Mouse (Mus musculus) embryonic fibroblast, embryonic 13.5 days (primary cell): Measurements from ENCODE around the gene Uggt1.

Experiments
- CTCF ChIP-seq: IDR thresholded peaks from 2 replicates; pipeline ENCODE4 v1.5.1; 2011; ENCODE audit warnings: mild to moderate bottlenecking, control low read depth, low read length, moderate library complexity, borderline replicate concordance; ENCODE audit not compliant: insufficient read depth
- POLR2A ChIP-seq: IDR thresholded peaks from 2 replicates; pipeline ENCODE4 v1.6.1; 2011; ENCODE audit warnings: low read depth, mild to moderate bottlenecking, control low read depth, low read length, moderate library complexity

DNA sequence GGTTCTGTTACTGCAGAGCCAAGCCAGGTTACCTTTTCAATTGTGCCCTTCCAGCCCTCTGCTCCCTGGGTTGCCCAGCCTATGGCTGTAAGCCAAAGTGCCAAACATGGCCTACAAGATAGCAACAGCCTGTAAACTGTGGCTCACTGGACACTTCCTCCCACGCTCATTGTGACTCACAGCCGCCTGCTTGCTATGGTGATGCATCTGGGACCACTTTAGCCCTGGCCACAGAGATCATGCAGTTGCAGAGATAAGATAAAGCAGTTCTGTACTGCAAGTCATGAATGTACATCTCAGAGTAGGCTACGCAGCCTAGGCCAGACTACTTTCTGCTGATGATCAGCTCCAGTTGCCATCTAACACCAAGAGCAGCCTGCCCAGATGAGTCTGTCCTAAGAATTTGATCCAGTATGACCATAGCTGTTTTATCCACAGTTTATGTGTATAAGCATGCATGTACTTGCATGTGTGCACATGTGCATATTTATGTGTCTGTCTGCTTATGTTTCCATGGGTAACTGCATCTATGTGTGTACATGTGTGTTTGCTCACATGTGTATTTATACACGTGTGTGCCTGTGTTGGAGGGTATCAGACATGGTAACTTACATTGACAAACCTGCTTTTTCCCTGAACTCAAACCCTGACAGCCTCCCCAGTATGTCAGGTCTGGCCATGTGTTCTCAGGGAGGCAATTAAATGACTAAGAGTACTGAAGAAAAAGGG lies 114.0 kb downstream of the Uggt1 start:
- TF ChIP-seq CTCF: no peak
- no peak for TF ChIP-seq POLR2A
